Mouse (Mus musculus) monocyte, adult 5-6 weeks (primary cell): ENCODE results near the gene Cirbp. TPM values are rescaled to one million over a fixed set of nuclear protein-coding genes. Genes with fewer than 3 reads are reported as not detected.
A peak's percentile ranks its signal among the peaks of the same experiment; 100 is the strongest.

ENCODE experiments used
- ATAC-seq: fragments of 153-309, 156-312 bp; replicated peaks from 2 replicates; pipeline ENCODE4 v1.8.0; 2017; ENCODE audit warnings: mild to moderate bottlenecking; ENCODE audit not compliant: low TSS enrichment, insufficient number of reproducible peaks, severe bottlenecking, poor library complexity, low FRiP score
- total RNA-seq: library from RNA; stranded (forward); fragments of 200-1000, 200-491, 200-594 nt; gene quantifications from 3 replicates; pipeline ENCODE4 v1.2.3, GENCODE M21; 2017

The Cirbp gene
- total RNA-seq, 1 experiment from 2014 or later = 145 TPM

DNA sequence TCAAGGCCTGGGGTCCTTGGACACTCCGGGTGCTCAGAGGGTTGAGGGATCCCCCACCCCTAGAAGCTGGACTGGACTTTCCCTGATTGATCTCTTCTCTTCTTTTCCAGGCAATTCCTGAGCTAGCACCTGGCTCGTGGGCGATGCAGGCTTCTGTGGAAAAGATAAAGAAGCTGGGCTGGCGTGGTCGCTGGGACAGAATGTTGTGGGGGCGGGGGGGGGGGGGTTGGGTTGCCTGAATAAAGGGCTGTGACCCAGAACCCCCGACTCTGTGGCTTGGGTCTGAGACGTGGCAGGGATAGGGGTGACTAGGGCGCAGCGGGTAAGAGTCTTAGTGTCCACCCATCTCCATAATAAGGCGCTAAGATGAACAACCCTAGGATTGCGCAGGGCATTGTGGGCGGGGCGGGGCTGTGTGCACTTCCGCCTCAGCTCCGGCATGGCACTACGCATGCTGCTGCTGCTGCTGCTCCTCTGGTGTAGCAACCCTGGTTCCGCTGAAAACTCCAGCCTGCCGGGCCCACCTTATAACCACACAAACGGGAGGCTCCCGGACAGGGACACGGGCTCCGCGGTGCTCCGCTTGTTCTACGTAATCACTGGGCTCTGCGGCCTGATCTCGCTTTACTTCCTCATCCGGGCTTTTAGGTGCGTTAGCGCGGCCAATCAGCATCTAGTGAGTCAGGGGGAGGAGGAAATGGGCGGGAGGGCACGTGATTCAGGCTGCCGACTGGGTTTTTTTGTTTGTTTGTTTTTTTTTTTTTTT is 6.9 kb downstream of the Cirbp start, which contains the start of gene 1600002K03Rik:
Gene 1600002K03Rik, plus strand, starts transcription at position 418 of the 766 bp plus-strand sequence.
- ATAC-seq = peak; percentile 54

DNA sequence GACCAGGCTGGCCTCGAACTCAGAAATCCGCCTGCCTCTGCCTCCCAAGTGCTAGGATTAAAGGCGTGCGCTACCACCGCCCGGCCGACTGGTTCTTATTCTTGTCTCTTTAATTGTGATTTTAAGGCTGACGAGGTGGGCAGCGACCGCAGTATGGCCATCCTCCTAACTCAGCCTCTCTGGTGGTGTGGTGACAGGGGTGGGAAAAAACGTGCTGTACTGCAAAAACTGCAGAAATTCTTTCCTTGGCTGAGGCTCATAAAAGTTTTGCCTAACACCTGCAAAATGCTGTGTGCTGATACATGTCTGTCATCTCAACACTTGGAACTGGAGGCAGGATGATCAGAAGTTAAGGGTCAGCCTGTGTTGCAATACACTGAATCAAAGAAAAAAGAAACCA is 7.6 kb downstream of the Cirbp start:
- no peak for ATAC-seq

DNA sequence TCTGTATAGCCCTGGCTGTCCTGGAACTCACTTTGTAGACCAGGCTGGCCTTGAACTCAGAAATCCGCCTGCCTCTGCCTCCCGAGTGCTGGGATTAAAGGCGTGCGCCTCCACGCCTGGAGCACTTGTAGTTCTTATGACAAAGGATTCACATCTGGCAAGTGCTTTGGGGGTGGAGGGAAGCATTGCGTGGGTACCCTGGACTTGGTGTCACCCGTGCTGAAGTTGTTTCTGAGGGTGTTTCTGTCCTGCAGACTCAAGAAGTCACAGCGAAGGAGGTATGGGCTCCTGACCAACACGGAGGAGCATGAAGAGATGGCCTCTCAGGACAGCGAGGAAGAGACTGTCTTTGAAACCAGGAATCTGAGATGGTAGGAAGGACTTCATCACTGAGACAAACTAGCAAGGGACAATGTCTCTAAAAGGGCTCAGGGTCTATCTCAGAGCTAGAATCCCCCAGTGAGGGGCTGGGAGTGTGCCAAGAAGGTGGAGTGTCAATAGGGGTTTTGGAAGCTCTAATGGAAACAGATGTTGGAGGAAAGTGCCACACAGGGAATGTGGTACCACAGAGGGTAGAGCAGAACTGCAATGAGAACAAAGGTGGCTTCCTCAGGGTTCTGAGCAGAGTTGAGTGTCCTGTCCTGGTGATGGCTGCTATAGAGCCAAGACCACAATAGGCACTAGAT is 8.3 kb downstream of the Cirbp start:
- no peak for ATAC-seq

DNA sequence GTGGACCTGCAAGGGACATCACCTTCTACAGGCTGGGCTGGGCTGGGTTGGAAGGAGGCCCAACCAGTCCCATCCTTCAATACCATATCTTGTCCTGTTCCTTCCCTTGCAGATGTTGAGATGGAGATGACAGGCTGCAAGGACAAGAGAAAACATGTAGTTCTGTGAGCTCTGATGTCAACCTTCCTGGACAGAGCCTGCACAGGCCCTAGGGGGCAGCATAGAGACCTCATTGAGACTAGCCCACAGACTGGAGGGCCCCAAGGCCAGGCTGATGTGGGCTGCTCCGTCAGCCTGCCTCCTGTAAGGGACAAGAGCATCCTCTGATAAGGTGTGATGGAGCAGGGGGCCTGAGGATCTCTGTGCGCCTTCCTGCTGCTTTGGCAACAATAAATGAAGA is 8.9 kb downstream of the Cirbp start:
- ATAC-seq = no peak

DNA sequence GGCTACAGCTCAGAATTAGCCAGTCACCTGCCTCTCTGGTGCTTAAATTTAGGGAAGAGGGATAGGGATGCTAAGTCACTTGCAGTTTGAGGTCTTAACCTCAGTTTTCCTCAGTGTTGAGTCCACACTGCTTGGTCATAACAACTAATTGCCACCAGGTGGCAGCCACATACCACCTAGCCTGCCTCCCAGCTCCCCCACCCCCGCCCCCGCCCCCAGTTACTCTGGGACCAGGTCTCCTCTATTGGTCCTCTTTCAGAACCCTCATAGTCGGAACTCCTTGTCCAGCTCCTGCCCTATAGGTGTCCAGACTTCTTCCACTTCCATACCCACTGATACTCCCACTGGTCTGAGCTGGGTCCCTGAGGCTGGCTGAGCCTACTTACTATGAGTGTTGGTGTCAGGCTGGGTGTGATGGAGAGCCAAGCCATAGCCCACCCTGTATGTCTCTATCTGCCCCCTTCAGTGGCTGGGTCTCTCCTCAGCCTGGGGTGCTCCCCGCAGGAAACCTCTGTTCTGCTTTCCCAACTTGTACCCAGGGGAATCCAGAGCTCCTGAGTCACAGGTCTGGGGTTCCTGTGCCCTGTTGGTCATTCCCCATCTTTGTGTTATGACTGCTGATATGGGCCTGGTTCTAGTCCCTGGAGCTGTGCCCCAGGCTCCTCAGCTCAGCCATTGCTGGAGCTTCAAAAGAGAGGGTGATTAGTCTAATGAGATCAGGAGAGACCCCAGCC is 9.9 kb downstream of the Cirbp start:
- no peak for ATAC-seq

DNA sequence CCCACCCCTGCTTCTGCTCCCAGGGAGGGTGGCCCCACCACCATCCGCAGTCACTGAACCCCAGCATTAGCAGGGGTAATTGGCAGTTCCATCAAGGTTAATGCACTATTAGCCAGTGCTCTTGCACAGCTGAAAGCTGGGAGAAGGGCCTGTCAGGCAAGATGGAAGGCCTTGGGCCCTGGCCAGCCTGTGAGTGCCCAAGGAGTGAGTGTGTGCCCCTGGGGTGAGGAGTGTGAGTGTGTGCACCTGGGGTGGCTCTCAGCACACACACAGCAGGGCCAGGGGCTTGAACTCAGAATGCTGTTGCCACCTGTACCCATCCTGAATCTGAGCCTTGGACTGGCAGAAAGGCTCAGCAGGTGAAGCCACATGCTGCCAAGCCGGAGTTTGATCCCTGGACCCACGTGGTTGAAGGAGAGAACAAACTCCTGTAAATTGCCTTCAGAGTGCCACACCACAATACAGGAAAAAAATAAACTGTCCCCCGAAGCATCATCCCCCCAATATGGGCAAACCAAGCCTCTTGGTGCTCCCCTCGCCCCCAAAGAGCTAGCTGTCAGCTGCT is 10.6 kb downstream of the Cirbp start:
- no peak for ATAC-seq

DNA sequence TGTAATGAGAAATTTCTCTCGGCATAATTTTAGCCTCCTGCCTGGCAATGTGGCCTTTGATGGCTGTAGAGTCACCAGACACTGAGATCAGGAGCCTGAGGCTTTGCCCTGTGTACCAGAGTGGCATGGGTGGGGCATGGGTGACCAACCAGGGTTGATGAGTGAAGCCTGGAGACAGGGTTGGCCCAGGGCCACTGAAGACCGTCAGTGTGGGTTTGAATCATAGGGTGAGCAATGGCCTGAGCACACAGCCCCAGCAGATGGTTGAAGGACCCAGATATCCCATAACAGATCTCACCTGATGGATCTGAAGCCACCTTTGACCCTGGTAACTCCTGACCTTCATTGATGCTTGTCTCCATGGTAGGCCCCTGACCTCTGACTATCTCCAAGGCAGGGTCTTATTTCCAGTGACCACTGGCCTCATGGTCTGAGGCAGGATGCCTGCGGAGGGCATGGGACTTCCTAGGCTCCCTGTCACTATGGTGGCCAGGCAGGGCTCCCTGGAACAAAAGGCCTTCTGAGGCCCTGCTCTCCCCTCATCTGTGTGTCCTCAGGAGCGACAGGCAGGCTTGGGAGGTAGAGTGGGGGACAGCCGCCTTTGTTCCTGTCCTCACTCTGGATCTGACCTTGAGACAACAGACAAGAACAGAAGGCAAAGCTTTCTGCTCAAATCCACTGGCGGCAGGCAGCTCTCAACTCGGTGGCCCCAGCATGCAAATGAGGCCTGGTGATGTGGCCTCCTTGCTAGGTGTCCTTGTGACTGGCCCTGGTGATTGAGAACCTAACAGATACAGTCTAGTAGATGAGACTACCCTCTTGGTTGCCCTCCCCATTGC is 11.9 kb downstream of the Cirbp start:
- no peak for ATAC-seq

DNA sequence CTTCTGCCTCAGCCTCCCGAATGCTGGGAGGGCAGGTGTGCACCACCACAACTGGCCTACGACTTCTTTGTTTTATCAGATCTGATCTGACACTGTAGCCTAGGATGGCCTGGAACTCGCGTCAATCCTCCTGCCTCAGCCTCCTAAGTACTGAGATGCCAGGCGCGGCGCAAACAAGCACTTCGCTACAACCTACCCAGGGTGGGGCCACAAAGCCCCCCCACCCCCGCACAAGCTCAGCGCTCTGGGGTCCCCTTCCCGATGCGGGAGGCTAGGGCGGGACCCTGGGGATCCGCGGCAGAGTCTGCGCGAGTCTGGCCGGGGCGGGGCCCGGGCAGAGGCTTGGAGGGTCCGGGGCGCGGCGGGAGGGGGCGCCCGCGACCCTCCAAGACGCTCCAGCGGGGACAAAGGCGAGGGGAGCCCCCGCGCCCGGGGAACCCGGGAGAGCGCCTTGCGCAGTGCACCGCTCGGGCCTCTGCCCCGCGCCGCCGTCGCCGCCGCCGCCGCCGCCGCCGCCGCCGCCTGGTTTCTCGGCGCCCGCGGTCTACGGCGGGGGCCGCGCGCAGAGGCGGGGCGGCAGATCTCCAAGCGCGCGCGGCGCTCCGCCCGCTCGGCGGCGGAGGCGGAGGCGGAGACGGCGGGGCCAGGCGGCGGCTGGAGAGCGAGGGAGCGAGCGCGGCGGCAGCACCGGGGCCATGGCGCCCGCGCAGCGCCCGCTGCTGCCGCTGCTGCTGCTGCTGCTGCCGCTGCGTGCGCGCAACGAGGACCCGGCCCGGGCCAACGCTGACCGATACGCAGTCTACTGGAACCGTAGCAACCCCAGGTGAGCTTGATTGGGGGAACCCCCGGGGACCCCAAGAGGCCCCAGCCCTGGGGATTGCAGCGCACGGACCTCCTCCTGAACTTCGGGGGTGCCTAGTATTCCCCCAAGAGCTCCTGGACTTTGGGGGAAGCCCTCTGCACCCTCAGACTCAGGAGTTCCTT is 13.6 kb downstream of the Cirbp start, which contains the start of gene Efna2:
Gene Efna2, plus strand, starts transcription at position 415 of the 984 bp plus-strand sequence.
- ATAC-seq = no peak

DNA sequence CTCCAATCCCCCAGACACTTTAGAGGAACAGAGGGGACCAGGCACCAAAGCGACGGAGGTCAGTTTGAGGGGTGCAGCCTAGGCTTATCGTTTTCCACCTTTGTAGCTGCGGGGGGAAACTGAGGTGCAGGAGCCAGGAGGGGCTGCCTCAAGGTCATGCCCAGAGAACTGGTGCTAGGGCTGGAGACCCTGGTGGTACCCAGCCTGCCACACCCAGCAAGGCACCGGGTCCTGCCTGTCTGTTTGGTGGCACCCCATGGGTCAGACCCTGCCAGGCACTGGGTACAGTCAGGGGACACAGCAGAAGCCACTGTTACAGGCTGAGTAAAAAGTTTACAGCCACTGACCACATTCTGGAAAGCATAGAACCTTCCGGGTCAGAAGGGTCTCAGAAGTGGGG is 14.5 kb downstream of the Cirbp start:
- no peak for ATAC-seq

DNA sequence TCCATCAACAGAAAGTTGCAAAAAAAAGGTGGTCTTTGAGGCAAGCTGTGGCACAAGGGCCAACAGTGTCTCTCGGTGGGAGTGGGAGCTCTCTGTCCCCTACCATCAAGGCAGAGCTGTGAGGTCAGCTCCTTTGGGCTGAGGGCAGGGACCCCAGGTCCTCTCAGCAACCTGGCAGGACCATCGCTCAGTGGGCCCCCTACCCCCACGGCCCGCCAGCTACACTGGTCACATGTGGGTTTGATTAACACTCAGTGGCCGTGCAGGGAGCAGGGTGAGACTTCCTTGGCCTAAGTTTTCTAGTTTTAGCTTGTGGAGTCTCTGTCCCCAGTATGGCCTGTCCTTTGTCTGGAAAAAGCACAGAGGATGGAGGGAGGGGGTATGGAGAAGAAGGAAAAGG is 15.0 kb downstream of the Cirbp start:
- ATAC-seq = no peak

DNA sequence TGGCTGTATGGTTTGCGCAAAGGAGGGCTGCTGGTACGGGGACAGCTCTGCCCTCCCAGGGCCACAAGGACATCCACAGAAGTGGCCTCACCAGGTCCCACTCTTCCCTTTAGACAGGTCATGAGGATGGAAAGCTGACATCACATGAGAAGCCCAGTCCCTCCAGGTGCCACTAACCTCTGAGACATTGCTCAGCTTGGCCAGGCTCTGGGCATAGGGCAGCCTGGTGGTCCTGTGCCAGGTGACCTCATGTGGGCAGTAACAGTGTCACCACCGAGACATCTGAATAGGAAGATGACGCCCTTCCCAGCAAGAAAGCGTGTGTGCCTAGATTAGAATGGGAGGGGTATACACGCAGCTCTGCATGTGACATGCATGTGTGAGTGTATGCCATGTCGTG is 16.8 kb downstream of the Cirbp start:
- no peak for ATAC-seq

DNA sequence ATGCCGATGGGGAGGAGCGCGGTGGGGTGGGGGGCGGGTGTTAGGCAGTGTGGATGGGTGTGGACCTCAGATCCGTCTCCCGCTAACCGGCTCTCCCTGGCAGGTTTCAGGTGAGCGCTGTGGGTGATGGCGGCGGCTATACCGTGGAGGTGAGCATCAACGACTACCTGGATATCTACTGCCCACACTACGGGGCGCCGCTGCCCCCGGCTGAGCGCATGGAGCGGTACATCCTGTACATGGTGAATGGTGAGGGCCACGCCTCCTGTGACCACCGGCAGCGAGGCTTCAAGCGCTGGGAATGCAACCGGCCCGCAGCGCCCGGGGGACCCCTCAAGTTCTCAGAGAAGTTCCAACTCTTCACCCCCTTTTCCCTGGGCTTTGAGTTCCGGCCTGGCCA is 20.9 kb downstream of the Cirbp start:
- no peak for ATAC-seq

DNA sequence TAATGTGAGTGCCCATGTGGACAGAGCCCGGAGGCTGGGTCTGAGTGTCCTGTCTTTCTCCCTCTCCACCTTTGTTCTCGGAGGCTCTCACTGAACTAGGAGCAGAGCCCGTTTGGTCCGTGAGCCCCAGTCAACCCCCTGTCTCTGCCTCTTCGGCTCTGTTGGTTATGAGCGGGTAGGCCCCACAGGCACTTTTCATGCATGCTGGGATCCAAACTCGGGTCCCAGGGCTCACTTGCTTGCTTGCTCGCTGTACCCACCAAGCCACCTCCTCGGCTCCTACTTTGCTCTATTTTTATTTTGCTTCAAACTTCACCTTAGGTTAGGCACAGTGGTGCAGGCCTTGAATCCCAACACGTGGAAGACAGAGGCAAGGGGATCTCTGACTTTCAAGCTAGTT is 22.0 kb downstream of the Cirbp start:
- ATAC-seq = no peak

DNA sequence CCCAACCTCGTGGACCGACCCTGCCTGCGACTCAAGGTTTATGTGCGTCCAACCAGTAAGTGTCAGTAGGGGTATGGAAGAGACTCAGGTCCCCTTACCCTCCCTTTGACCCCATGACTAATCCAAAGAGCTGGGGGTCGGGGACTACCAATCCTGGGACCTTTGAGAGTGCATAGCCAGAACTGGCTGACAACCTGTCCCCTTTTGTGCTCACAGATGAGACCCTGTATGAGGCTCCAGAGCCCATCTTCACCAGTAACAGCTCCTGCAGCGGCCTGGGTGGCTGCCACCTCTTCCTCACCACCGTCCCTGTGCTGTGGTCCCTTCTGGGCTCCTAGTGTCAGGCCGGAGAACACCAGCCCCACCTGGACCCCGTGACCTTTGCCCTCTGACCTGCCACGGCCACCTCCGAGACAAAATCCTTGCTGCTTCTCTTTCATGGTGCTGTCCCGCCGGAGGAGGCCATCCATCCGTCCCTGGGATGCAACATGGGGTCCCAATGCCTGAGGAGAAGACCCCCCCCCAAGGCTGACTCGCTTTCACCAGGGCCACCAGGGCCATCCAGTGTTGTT is 22.8 kb downstream of the Cirbp start:
- ATAC-seq = no peak

DNA sequence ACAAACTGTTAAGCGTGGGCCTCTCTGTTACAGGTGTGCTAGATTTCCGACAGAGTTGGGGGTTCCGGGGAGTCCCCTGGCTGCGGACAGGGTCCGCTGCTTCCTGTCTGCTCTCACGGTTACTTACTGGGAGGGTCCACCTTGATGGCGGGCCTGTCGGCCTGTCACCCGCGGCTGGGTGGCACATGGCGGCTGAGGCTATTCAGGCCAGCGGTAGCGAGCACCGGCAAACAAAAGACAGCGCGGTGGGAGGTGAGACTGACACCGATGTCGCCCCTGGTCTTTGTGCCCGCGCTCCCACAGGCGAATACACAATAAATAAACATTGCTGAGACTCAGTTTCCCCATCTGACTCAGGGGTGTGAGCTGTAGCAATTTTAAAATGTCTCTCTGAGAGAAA is 24.2 kb downstream of the Cirbp start:
- ATAC-seq = no peak

DNA sequence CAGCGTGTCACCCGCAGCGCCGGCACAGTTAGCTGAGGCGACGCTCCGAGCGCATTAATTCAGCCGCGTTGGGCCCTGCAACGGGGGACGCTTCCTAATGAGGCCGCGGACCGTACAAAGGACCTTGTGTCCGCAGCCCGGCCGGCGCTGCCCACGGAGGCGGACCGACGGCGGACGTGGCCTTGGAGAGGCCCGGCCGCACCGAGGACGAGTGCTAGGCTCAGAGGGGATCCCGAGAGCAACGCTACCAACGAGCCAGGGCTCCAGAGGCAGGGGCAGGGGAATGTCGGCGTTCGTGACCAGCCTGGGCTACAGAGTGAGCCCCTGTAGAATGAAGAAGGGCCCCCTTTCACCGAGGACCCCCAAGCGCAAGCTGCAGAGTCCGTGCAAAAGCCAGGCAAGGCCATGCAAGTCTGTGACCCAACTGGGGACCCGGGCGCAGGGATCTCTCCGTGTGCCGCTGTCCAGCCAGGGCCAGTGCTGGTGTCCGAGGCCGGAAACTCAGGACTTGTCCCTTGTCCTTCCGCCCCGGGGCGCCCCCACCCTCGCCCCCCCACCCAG is 24.8 kb downstream of the Cirbp start:
- no peak for ATAC-seq

DNA sequence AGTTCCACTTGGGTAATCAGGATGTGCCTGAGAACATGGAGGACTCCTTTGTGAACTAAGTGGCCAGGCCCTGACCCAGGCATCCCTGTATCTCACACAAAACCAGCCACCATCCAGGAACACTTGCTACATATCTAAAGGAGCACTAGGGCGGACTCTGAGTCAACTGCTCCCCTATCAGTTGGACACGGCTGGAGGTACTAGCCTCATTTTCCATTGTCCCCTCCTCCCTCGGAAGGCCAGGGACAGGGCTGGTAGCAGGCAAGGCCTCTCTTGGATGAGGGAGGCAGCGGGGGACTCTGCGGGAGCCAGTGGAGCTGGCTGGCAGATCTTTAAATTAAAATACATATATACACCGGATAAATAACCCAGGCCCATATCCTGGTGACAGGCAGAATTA is 28.2 kb downstream of the Cirbp start:
- no peak for ATAC-seq
